Mouse (Mus musculus) embryo, embryonic 9.5 days (tissue): ENCODE data around the gene Nrn1.

Source experiments
- DNase-seq: peaks from one replicate; pipeline ENCODE4 v3.0.0-alpha.2; 2017; ENCODE audit errors: extremely low spot score

Nrn1 gene

DNA sequence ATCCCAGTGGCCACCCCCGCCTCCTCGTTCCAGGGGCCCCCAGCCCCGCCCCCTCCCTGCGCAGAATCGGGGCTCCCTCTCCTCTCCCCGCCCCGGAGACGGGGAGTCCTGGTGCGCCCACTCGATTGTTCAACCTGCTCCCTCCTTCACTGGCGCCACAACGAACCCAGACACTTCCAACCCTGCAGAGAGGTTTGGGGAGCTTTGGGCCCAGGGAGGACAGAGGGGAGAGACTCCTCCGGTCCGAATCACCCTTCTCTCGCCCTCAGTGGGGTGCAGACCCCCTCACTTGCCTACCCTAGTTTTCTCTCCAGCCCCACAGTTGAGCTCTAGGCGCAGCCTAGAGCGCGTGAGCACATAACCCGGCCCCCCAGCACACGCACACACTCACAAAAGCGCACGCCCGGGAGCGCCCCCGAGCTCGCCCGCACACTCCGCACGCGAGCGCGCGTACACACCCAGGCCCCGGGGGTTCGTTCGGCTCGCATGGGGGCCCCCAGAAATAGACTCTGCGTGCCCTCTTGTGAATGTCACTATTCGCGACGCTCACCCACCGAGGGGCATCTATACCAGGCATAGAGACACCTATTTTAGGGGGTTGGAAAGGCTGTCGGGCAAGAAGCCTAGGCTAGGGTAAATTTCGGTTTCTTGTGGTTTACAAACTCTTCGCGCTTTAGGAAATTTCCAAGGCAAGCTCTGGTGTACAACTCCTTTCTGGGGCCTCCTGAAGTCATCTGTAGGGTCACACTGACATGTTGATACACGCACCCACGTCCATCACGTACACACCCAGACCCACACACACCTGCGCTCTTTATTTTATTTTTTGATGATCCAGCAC lies at the start of gene Nrn1:
Gene Nrn1, minus strand, starts transcription at position 401 of the 841 bp plus-strand sequence.
- DNase-seq: peak; percentile 49

DNA sequence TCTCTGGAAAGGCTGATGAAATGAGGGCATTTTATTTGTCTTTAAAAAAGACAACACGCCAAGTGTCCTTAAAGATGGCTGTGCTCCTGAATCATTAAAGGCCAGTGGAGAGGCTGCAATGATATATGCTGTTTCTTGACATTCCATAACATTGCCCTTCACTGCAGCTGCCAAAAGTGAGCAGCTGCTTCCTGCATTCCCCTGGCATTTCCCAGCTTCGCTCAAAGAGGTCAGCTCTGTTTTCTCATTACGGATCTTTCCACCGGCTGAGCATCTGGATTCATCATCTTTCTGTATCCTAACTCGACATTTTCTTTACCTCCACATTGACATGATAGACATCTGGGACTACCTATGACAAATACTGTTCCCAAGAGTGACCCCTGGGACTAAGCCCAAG lies 44.7 kb upstream of the Nrn1 start:
- no peak for DNase-seq

DNA sequence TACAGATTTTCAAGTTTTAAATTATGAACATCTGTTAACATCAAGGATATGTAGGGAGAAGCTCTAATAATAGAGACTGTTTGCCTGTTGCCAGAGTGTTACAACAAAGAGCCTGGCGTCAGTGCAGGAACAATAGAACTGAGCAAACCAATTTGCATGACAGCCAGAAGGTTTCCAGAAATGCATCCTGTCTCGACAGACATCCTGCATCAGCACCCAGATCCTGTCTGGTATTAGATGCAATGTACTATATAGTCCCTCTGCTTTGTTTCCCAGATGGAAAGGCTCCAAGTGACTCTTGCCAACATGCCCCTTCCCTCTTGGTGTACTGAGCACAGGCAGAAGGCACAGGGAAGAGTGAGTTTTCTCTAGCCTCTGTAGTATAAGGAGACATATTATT lies 31.9 kb upstream of the Nrn1 start:
- DNase-seq: no peak

DNA sequence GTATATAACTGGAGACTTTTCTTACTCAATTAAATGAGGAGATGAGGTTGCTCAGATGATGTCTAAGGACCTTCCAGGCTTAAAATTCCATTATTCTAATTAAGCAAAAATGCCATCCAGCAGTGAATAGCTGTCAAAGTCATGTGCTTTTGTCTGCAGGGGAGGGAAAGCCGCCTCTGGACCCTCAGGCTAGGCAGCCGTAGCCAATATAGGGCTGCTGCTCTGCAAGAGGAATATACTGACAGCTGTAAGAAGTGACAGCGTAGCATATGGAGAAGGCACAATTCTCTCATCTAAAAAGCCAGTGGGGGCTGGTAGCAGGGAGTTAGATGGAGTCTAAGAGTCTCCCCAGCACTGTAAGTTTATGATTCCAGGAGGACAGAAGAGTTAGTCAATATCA lies 16.9 kb upstream of the Nrn1 start:
- DNase-seq: no peak

DNA sequence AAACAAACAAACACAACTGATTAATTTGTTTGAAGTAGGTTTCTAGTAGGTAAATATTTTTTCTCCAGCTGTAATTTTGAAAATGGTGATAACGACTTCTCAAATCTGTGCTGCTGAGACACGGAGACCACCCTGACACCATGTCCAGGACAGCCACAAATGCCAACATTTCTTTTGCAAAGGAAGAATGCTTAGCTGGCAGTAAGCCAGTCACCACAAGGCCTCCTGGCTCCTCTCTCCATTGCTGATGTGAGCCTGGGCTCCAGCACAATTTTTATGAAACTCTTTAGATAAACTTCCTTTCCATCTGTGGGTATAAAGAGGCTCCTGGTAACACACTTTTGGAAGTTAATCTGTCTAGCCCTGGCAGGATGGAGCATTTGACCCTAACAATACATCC lies 15.1 kb upstream of the Nrn1 start:
- no peak for DNase-seq

DNA sequence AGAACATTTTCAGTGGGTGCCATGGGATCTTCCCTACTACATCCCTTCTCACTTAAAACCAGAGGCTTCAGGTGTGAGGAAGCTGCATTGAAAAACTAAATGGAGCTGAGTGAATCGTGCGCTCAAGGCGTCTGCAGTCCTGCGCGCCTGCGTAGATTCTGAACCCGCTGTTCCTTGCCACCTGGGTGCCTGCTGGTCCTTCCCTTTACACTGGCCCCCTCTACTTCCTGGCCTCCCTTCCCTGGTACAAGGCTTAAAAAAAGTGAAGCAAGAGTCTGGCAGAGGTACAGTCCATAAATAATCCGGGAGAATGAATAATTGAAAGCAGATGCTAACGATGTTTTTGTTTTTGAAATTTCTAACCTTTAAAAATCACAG lies 1.7 kb upstream of the Nrn1 start:
- no peak for DNase-seq

DNA sequence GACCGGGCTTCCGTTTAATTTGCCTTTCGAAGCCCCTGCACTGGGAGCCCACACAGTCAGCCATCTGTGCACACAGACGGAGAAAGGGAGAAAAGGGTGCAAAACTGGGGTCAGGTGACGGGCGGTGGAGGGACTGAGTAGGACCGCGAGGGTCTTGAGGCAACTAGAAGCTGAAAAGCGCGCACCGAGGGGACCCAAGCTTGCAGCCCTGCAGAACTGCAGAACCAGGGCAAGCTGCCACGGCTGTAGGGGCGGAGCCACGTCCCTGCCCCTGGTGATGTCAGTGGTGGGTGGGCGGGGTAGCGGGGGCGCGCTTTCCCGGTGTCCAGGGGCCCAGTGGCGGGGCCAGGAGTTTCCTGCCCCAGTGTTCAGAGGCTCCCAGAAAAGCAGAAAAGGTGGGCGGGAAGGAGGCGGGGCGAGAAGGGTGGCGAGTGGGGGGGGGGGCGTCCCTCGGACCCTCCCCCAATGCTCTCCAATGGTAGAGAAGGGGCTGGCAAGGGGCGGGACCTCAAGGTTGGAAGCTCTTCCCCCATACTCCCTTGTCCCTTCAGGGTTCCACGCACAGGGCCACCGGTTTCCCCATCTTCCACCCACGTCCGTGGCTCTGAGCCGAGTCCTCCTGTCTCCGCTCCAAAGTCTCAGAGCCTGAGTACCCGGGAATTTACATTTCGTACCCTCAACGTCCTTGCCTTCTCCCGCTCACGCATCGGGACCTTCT lies 1.1 kb upstream of the Nrn1 start:
- peak; percentile 95 for DNase-seq

DNA sequence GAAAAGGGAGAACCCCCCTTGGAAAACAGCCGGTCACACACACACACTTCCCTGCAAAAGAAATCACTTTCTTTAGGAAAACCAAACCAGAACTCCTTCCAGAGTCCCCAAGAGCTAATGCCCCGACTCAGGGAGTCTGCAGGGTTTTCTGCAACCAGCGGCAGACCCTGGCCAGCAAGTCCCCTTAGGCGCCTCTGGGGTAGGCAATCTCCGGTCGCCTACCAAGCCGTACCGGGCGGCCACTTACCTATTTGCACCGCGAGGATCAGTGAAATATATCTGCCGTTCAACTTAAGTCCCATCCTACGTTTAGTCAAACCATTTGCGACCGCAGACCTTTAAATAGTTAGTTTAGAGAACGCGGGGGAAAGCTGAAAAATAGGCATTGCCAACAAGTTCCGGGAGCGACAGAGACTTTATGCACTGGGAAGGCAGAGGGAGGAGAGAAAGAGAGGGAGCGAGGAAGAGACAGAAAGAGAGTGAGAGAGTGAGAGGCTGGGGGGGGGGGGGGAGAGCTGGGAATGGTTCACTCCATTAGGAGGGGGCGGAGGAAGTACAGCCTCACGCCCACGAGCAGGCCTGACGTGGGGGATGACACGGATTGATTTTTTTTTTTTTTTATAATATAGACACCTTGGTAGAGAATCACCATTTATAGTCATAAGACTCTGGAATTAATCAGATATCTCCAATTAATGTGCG lies 791 bp downstream of the Nrn1 start:
- DNase-seq: peak; percentile 68

DNA sequence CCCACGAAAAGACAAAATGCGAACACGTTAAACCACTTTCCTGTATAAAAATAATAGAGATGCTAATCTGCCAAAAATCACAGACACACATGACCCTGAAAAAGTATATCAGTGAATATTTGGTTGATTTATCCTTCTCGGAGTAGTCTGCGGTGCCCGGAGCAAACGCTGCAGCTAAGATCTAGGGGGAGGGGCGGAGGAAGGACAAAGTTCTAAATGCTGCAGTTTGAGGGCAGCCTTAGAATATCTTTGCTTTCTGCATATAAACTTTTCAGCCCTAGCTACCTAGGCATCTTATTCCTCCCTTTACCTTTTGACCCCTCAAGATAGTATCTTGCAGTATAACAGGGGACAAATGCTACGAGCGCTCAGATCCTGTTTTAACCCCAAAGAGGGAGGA lies 1.4 kb downstream of the Nrn1 start:
- no peak for DNase-seq

DNA sequence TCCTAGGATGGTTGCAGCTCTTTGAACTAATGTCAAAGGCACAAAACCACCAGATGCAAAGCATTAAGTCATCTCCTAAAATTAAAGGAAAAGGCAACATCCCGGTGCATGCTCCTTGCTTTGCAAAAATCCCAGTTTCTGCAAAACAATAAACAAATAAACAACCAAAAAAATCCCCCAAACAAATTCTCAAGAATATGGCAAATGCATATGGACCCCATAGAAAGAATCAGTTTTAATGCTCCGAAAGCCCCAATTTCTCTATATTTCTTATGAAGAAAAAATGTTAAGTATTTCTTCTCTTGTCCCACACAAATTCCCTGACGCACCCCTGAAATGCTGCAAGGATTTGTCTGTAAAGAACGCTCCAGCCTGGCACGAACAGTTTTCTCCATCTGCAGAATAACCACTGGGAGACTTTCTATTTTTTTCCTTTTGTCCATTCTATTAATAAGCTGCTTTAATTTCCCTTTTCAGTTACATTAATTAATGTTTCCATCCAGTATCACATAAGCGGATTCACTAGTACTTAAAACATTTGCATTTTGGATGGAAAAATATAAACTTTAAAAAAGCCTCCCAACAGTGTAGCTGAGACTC lies 1.9 kb downstream of the Nrn1 start:
- peak; percentile 19 for DNase-seq

DNA sequence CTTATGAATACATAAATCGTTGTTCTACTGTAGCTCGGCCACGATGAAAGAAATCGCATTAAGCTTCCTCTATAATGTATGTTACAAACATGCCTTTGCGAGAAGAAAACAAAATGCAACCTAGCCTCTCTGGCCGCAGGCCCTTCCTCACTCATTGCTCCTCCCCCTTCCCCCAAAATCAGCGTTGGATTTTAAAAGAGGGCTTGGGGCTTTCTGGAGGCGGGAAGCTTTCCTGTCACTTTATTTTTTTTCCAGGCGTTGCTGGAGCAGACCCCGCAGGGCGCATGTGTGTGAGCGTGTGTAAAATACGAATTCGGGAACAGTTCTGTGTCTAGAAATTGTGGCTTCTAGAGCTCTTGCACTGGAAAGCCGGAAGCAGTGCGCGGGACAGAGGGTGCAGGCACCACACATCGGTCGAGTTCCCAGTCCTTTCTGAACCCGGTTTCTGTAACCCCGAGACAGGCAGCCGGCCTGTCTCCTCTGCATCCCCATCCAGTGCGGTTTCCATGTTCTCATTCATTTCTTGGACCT lies 2.9 kb downstream of the Nrn1 start:
- peak; percentile 55 for DNase-seq

DNA sequence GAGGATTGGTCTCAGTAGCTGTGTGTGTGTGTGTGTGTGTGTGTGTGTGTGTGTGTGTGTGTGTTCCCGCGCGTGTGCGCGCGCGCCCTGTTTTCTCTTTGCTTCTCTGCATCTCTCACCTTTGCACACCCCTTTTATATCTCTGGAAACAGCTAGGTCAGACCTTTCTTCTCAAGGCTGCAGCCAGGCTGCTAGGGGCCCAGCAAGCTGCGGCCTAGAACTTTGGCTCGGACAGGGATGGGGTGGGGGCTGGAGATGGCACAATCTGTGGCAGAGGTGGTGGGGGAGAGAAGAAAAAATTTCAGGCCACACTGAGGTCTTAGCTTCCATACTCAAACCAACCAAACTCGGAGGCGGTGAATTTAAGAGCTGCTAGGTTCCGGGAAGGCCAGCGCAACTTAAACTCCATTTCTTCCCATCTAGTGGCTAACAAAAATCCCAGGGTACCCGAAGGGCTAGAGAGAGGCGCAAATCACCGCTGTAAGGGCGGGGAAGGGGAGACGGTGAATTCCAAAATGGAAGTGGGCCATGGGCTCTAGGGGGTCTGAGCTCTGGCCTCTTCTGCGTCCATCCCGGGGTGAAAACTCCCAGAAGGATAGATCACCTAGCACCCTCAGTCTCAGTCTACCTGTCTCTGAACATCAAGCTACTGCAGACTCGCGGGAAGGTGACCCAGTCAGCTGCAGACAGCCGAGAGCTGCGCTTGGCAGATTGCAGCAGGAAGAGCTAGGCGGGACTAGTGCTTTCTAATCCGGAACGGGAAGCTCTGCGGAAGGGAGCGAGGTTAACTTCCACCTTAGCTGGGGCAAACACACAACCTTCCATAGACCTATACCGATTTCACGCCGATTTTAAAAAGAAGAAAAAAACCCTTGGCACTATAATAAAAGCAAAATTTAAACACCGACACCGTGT lies 3.7 kb downstream of the Nrn1 start:
- DNase-seq: peak; percentile 45

DNA sequence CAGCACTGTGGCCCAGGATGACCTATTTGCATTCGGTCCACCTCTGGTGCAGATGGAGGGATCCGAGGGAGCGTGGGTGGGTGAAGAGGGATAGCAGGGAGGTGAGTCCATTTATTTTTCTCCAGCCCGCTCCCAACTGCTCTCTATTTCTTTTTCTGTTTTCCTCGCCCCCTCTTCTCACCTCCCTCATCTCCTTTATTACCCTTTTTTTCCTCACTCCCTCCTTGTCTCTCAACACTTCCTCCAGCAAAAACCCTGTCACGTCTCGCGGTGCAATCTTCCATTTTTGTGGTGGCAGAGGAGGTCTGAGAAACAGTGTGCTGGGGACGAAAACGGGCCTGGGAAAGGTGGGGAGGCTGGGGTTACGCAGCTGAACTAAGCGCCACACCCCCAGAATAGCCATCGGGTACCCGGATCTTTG lies 4.6 kb downstream of the Nrn1 start:
- DNase-seq: peak; percentile 17

DNA sequence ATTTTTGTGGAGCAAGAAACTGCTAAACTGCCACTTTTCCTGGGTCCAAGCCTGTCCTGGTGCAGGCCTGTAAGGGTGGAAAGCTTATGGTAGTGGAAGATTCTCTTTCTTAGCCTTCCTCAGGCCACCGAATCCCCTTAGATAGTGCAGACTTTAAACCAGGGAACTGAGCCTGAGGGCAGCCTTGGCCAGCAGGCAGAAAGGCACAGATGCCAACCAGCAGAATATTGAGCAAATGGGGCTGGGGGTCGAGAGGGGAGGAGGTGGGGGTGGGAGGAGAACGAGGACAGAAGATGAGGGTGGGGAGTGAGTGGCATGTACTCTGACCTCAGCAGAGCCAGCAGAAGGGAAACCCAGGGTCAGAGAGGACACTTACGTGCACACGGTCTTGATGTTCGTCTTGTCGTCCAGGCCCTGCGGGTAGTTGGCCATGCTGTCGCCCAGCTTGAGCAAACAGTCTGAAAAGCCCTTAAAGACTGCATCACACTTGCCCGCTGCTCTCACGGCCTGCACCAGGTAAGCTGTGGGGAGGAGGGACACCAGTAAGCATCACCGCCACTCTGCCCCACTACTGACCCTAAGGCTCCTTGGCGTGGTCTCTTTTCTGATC lies 5.1 kb downstream of the Nrn1 start:
- DNase-seq: peak; percentile 5

DNA sequence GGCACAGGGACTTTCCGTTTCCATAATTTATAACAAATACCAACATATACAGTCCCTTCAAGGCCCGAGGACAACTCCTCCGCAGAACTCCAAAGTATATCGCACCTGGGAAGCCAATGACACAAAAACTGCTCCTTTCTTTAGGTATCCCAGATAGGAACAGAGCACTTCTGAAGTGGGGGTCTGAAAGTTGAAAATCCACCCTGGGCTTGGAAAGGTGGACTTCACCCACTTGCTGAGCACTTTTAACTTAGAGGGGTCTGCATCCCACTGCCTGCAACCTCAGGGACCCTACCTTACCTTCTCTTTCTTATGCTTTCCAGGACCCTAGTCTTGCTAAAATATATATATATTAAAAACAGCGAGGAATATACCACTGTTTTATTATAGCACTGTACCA lies 6.4 kb downstream of the Nrn1 start:
- peak; percentile 8 for DNase-seq

DNA sequence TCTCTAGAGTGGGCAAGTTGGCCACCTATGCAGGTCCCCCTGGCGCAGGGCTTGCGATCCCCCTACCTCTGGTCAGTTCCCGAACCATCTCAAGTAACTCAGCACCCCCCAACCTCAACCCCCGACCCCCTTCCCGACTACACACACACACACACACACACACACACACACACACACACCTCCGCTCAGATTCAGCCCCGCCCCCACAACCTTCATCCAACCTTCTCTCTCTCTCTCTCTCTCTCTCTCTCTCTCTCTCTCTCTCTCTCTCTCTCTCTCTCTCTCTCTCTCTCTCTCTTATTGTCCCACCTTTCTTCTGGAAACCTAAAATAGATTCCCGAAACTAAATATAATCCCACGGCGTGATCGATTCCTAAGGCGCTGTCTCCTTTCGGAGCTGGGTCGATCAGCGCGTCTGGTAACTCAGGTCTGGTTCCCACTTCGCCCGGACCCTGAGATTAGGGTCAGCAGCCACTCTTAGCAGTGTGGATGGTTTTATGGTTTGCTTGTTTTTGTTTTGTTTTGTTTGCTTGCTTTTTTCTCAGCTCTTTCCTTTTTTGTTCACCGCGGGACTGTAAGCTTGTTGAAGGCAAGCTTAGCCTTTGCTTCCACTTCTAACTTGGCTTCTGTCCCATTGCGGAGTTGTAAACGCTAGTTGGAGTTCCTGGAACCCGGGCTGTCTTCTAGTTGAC lies 7.0 kb downstream of the Nrn1 start:
- DNase-seq: peak; percentile 39

DNA sequence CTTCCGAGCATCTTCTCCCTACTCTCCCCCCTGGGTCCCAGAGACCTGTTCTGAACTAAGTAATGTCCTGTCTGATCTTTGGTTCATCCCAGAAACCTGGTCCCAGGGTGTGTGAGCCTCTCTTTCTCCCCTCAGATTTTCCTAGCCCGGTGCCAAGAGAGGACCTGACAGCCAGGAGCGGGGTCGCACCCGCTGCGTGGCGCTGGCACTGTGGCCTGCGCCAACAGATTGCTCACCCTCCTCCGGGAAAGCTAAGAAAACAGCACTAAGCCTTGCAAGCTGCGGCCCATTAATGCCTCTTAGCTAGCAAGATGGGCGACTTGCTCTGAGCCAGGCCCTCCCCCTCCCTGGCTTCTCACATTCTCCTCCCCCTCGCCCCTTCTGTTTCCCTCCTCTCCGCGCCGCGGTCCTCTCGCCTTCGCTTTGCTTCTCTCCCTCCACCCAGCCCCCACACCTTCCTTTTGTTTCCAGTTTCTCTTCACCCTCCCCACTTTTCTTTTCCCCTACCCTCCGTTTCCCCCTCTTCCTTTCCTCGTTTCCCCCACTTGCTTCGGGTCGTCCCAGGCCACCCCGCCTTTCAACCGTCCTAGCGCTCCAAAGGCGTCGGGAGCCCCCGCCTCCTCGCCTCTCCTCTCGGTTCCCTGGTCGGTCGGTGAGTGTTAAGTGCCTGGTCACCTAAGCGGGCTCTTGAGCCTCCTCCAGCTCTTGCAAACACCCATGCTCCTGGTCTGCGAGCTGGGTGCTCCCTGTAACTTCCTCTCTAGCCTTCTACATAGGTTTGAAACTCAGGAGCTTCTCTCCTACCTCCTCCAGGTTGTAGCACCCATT lies 7.8 kb downstream of the Nrn1 start:
- DNase-seq: peak; percentile 74

DNA sequence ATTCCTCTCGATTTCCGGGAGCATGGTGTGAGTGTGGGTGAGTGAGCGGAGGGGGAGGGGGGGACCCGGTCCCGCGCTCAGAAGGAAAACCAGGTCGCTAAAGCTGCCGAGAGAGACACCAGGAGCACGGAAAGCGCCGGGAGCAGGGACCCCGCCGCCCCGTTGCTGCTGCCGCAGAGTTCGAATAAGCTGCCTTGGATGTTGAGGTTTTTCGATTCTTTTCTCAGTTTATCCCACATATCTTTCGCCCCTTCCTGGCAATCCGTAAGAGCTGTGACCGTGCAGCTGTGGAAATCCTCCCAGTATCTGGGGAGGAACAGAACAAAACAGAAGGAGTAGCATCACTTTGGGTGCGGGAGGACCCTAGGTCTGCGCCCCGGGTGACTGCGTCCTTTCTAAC lies 8.4 kb downstream of the Nrn1 start:
- DNase-seq: peak; percentile 49

DNA sequence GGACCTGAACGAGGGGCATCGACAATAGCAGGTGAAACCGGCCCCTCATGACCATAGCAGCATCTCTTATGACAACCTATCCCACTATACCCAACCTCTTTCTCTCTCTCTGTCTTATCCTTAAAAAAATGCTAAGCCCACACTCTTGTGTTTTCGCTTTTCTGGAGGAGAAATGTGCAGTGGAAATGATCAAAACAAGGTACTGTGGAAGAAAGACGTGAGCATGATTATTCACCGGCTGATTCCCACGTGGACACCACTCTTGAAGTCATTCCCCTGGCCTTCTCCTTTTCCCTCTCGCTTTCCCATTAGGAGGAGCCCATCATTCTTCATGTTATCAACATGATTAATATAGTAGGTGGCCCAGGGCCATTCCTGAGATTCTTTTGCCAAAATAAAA lies 9.1 kb downstream of the Nrn1 start:
- peak; percentile 29 for DNase-seq
